ENCODE assay signal across 8 mouse cellular contexts in genomic region chr2:130424126-130424853, GRCm38 (mm10). TPM values are rescaled to one million over a fixed set of nuclear protein-coding genes. Genes with fewer than 3 reads are reported as not detected.
A peak's percentile ranks its signal among the peaks of the same experiment; 100 is the strongest.
DNase-seq lines count a peak whose midpoint lies in the region; ATAC-seq and TF ChIP-seq lines count a peak whose summit lies in the region.

TSS of gene Vps16 (plus strand) at chr2:130424339.
TSS of gene Pced1a (minus strand) at chr2:130424701.

- TF ChIP-seq CTCF in bone marrow macrophage, adult 2 months (IDR thresholded peaks at IDR 0.05; ENCODE audit: low read depth, low read length), result no peak
- TF ChIP-seq CTCF in embryonic fibroblast, embryonic 13.5 days (IDR thresholded peaks at IDR 0.05; ENCODE audit: borderline replicate concordance, insufficient read depth, low read length), result no peak

- peak within 1 kb of the TSS; percentile 96 for H3K4me3 ChIP-seq in bone marrow macrophage, adult 2 months (ENCODE audit: insufficient read depth, low read length)
- H3K4me3 ChIP-seq in embryonic fibroblast, embryonic 13.5 days (ENCODE audit: insufficient read depth, low read length), result peak within 1 kb of the TSS; percentile 71
- peak within 1 kb of the TSS; percentile 94 for H3K4me3 ChIP-seq in kidney, embryonic 14.5 days (ENCODE audit: low read length)
- peak within 1 kb of the TSS; percentile 85 for H3K4me3 ChIP-seq in limb, embryonic 15.5 days

- peaks cover 12% of the 10 kb centered on the region; the same call in 1 of the 2 replicates for H3K36me3 ChIP-seq in kidney, embryonic 14.5 days (ENCODE audit: control insufficient read depth, insufficient read depth, low read length)
- peaks cover 10% of the 10 kb centered on the region for H3K36me3 ChIP-seq in limb, embryonic 15.5 days

- H3K9ac ChIP-seq in kidney, embryonic 14.5 days (ENCODE audit: low read depth, low read length), result peak within 1 kb of the TSS; percentile 80
- peak within 1 kb of the TSS; percentile 74 for H3K9ac ChIP-seq in limb, embryonic 15.5 days

- H3K27me3 ChIP-seq in kidney, embryonic 14.5 days (ENCODE audit: control insufficient read depth, insufficient read depth, low read length), result no peaks in the 10 kb centered on the region
- no peaks in the 10 kb centered on the region for H3K27me3 ChIP-seq in limb, embryonic 15.5 days

- H3K4me2 ChIP-seq in kidney, embryonic 14.5 days (replicated peaks; ENCODE audit: low read depth, low read length), result peak within 1 kb of the TSS; percentile 90
- peak within 1 kb of the TSS; percentile 93 for H3K4me2 ChIP-seq in limb, embryonic 15.5 days

- under 1% methylated on average over 58 of the region's 58 CpGs for WGBS in kidney, embryonic 14.5 days
- under 1% methylated on average over 58 of the region's 58 CpGs for WGBS in limb, embryonic 15.5 days

- TF ChIP-seq POLR2A in bone marrow macrophage, adult 2 months (IDR thresholded peaks at IDR 0.05; ENCODE audit: borderline replicate concordance, low read depth, low read length), result no peak
- TF ChIP-seq POLR2A in embryonic fibroblast, embryonic 13.5 days (IDR thresholded peaks at IDR 0.05; ENCODE audit: low read depth, low read length), result peak; percentile 70

- DNase-seq in A20 (ENCODE audit: low read depth, low spot score), result peak; percentile 98
- DNase-seq in heart, adult 9 months (ENCODE audit: low spot score in 2 of 2), result peak; percentile 89 to 92
- peak; percentile 84 to 89 for DNase-seq in monocyte, adult 2 months (ENCODE audit: low read depth in 1 of 2, low spot score in 2 of 2)
- peak; percentile 91 to 92 for DNase-seq in spleen, postnatal 36 days (ENCODE audit: low spot score in 2 of 2)

- H3K27ac ChIP-seq in bone marrow macrophage, adult 2 months (ENCODE audit: insufficient read depth, low read depth, low read length), result peak within 1 kb of the TSS; percentile 86
- H3K27ac ChIP-seq in embryonic fibroblast, embryonic 13.5 days (ENCODE audit: insufficient read depth, low read length), result peak within 1 kb of the TSS; percentile 63
- peak within 1 kb of the TSS; percentile 88 for H3K27ac ChIP-seq in kidney, embryonic 14.5 days (ENCODE audit: low read depth, low read length)
- peak within 1 kb of the TSS; percentile 95 for H3K27ac ChIP-seq in limb, embryonic 15.5 days

- peaks cover 23% of the 10 kb centered on the region for H3K4me1 ChIP-seq in bone marrow macrophage, adult 2 months (ENCODE audit: control insufficient read depth, insufficient read depth, low read length)
- peaks cover 2% of the 10 kb centered on the region; the same call in 1 of the 2 replicates for H3K4me1 ChIP-seq in embryonic fibroblast, embryonic 13.5 days (ENCODE audit: control insufficient read depth, insufficient read depth, low read length)
- H3K4me1 ChIP-seq in kidney, embryonic 14.5 days (ENCODE audit: control insufficient read depth, insufficient read depth, low read length), result peaks cover 16% of the 10 kb centered on the region; the same call in 1 of the 2 replicates
- H3K4me1 ChIP-seq in limb, embryonic 15.5 days, result peaks cover 35% of the 10 kb centered on the region

- peak; percentile 96 for ATAC-seq in kidney, embryonic 14.5 days (ENCODE audit: low FRiP score, low TSS enrichment)
- peak; percentile 91 for ATAC-seq in limb, embryonic 15.5 days (ENCODE audit: insufficient number of reproducible peaks, low FRiP score, low TSS enrichment, low read depth)

- no peaks in the 10 kb centered on the region for H3K9me3 ChIP-seq in kidney, embryonic 14.5 days (ENCODE audit: control insufficient read depth, low read length)
- H3K9me3 ChIP-seq in limb, embryonic 15.5 days, result no peaks in the 10 kb centered on the region

RNA-seq across cellular contexts. Expression of gene Vps16, which starts in this region (rescaled TPM):
- 121 and 124 TPM in 2 replicates for polyA plus RNA-seq in bone marrow macrophage, adult 2 months (2012; ENCODE audit: insufficient read depth, insufficient read length, missing spikeins)
- polyA plus RNA-seq in embryonic fibroblast, embryonic 13.5 days (2011; ENCODE audit: insufficient read length, low read depth, missing spikeins), result 84.9 and 90.1 TPM in 2 replicates
- 72.3 and 79.2 TPM in 2 replicates for polyA plus RNA-seq in kidney, embryonic 14.5 days (2014; fragmentation: Nextera tagmentation; extraction: Ambion mirVana)
- polyA plus RNA-seq in limb, embryonic 15.5 days (2015; fragmentation: Nextera tagmentation; extraction: Ambion mirVana), result 94.2 and 106 TPM in 2 replicates

RNA-seq across cellular contexts. Expression of gene Pced1a, which starts in this region (rescaled TPM):
- polyA plus RNA-seq in bone marrow macrophage, adult 2 months (2012; ENCODE audit: insufficient read depth, insufficient read length, missing spikeins), result 14.1 and 15.7 TPM in 2 replicates
- polyA plus RNA-seq in embryonic fibroblast, embryonic 13.5 days (2011; ENCODE audit: insufficient read length, low read depth, missing spikeins), result 15.8 and 18.7 TPM in 2 replicates
- polyA plus RNA-seq in kidney, embryonic 14.5 days (2014; fragmentation: Nextera tagmentation; extraction: Ambion mirVana), result 13.0 and 15.0 TPM in 2 replicates
- polyA plus RNA-seq in limb, embryonic 15.5 days (2015; fragmentation: Nextera tagmentation; extraction: Ambion mirVana), result 16.2 and 17.2 TPM in 2 replicates

Comparison
In these comparisons a context has a peak if more than half of its experiments do, and no peak if none do; other contexts are left out.
1. Peak in every context shown above with its lines: DNase-seq, ATAC-seq, H3K4me3 ChIP-seq and H3K27ac ChIP-seq.